Mouse (Mus musculus) embryonic facial prominence, embryonic 14.5 days (tissue): ENCODE results near the gene Snx14. TPM values are rescaled to one million over a fixed set of nuclear protein-coding genes. Genes with fewer than 3 reads are reported as not detected.

ENCODE experiments used
- ATAC-seq: fragments of 200-750 bp; cut with Nextera tagmentation; 2 replicates; pipeline ENCODE4 v1.8.0; 2017; ENCODE audit warnings: low read depth, moderate number of reproducible peaks, moderate TSS enrichment
- DNase-seq: peaks from one replicate; pipeline ENCODE4 v3.0.0-alpha.2; 2015; ENCODE audit warnings: low spot score
- H3K27ac ChIP-seq: fragments of 300-500 bp; sonication (generic); replicated peaks from 2 replicates; pipeline ENCODE4 v1.5.1; 2014; ENCODE audit warnings: low read depth, mild to moderate bottlenecking, low read length, moderate library complexity
- H3K27me3 ChIP-seq: fragments of 300-500 bp; sonication (generic); replicated peaks from 2 replicates; pipeline ENCODE4 v1.6.1; 2014; ENCODE audit warnings: low read length; ENCODE audit not compliant: control insufficient read depth, insufficient read depth
- H3K36me3 ChIP-seq: fragments of 300-500 bp; sonication (generic); 2 replicates; pipeline ENCODE4 v1.6.1; 2014; ENCODE audit warnings: low read length, mixed read lengths; ENCODE audit not compliant: control insufficient read depth, insufficient read depth
- H3K4me1 ChIP-seq: fragments of 300-500 bp; sonication (generic); 2 replicates; pipeline ENCODE4 v1.6.1; 2014; ENCODE audit warnings: antibody characterized with exemption, low read length; ENCODE audit not compliant: control insufficient read depth, insufficient read depth
- H3K4me2 ChIP-seq: fragments of 300-500 bp; sonication (generic); 2 replicates; pipeline ENCODE4 v1.6.1; 2014; ENCODE audit warnings: low read depth, mild to moderate bottlenecking, low read length, moderate library complexity, mixed read lengths
- H3K4me3 ChIP-seq: fragments of 300-500 bp; sonication (generic); 2 replicates; pipeline ENCODE4 v1.5.1; 2014; ENCODE audit warnings: low read depth, mild to moderate bottlenecking, low read length
- H3K9ac ChIP-seq: fragments of 300-500 bp; sonication (generic); 2 replicates; pipeline ENCODE4 v1.6.1; 2014; ENCODE audit warnings: low read depth, mild to moderate bottlenecking, low read length, moderate library complexity, mixed read lengths
- H3K9me3 ChIP-seq: fragments of 300-500 bp; sonication (generic); 2 replicates; pipeline ENCODE4 v1.6.1; 2016; ENCODE audit warnings: low read length; ENCODE audit not compliant: control insufficient read depth
- WGBS: fragments of 180-500 bp; shearing (Covaris S2); extraction: QIAGEN DNeasy Blood & Tissue Kit; methylation state at CpG from one replicate; pipeline ENCODE4 v1.1.7; 2014; 5-methylcytosine and 5-hydroxymethylcytosine counted together
- polyA plus RNA-seq: library from polyadenylated mRNA; unstranded; fragments of >200 nt; fragmentation: Nextera tagmentation; extraction: Ambion mirVana; gene quantifications from 2 replicates; pipeline ENCODE4 v1.2.1, GENCODE M21; 2014

Gene Snx14
- polyA plus RNA-seq, 1 experiment from 2014 or later: 25.1 TPM

DNA sequence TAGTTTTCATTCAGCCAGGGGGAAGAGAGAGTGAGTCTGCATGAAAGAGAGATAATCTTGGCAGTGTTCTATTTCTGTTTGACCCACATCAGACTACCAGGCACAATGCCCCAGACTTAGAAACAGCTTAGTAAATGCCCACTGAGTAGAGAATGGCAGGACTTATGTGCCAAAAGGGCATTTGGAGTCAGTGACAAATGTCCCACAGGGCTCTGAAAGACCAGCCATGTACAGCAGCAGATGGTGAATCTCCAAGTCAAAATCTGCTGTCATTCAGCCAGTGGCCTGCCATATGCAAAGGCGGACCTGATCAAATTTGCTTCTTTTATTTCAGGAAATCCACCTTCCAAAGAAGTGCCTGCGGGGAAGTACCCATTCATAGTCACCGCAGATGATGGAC lies 75.7 kb downstream of the Snx14 start:
- ATAC-seq (no peak), DNase-seq (no peak)
- Histone ChIP-seq H3K4me2 (no peak overlapping the region), H3K4me3 (no peak overlapping the region), H3K9ac (no peak overlapping the region), H3K4me1 (no peaks in the 10 kb centered on the region), H3K27ac (no peak overlapping the region), H3K9me3 (no peaks in the 10 kb centered on the region), H3K27me3 (no peaks in the 10 kb centered on the region), H3K36me3 (0 out of 2 replicates have a peak, but pooled peaks cover 2% of the 10 kb centered on the region)
- 84% methylated on average over 3 of the region's 3 CpGs for WGBS

DNA sequence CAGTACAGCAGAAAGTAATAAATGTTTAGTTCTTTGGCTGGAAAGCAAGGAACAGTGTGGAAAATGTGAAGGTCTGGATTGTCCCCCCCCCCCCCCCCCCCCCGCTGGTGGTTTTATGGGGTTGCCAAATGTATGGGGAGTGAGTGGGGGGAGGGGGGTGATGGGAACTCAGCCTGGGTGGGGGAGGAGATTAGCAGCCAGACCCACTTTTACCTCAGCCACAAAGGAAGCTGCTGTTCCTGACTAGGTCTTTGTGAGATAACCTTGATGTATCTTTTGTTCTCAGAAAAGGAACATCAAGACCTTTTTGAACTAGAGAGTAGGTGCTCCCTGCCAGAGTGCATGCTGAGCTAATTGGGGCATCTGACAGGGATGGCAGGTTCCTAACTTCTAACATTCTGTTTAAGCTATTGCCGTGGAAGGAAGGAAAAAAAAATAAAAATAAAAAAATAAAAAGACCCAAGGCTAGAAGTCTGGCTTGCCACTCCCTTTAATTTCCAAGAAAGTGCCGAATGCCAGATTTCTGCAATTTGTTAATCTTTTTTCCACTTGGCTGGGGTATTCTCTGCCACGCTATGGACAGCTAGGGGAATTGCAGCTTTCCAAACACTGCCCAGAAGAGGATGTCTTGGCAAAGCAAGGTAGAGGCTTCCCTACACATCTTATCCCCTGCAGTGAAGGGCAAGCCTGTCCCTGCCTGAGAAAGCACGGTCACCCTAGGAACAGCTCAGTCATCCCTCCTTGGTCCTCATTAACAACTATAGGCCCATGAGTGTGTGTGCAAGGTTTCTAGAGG lies 76.5 kb downstream of the Snx14 start:
- Histone ChIP-seq H3K4me2 (no peak overlapping the region), H3K27ac (no peak overlapping the region)

GRCm38 (mm10) chr9:88361211-88361909 lies 77.4 kb downstream of the Snx14 start:
- Histone ChIP-seq H3K36me3 (no peaks in the 10 kb centered on the region), H3K9me3 (no peaks in the 10 kb centered on the region), H3K4me1 (no peaks in the 10 kb centered on the region), H3K9ac (no peak overlapping the region), H3K27me3 (no peaks in the 10 kb centered on the region), H3K4me2 (no peak overlapping the region), H3K27ac (0 out of 2 replicates have a peak overlapping the region, but pooled peaks have one; percentile 61), H3K4me3 (no peak overlapping the region)
- DNase-seq (peak; percentile 32), ATAC-seq (no peak)
- 81% methylated on average over 14 of the region's 14 CpGs for WGBS

More for the DNA sequence above, 76.5 kb downstream of the Snx14 start:
- Histone ChIP-seq H3K4me1 (no peaks in the 10 kb centered on the region), H3K36me3 (0 out of 2 replicates have a peak, but pooled peaks cover 1% of the 10 kb centered on the region), H3K27me3 (no peaks in the 10 kb centered on the region), H3K9me3 (no peaks in the 10 kb centered on the region), H3K4me3 (no peak overlapping the region), H3K9ac (no peak overlapping the region)
- WGBS: 16% methylated on average over 5 of the region's 5 CpGs
- ATAC-seq (no peak), DNase-seq (peak; percentile 63)

DNA sequence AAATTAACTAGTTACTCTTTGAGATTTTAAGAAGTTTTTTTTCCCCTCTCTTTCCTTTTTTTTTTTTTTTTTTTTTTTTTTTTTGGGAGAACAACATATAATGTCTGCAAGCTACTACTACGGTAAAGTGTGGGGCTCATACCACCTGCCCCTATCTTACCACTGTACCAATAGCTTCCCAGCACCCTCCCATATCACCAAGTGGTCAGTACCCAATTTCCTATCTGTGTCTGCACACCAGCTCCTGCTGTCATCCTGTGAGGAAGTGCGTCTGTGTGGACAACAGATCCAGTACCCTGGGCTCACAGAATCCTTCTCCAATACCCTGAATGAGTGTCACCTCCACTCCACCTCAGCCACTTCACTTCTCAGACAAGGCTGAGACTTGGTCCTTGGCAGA lies 79.6 kb downstream of the Snx14 start:
- Histone ChIP-seq H3K27me3 (no peaks in the 10 kb centered on the region), H3K9ac (no peak overlapping the region)
- 75% methylated on average over 2 of the region's 2 CpGs for WGBS

DNA sequence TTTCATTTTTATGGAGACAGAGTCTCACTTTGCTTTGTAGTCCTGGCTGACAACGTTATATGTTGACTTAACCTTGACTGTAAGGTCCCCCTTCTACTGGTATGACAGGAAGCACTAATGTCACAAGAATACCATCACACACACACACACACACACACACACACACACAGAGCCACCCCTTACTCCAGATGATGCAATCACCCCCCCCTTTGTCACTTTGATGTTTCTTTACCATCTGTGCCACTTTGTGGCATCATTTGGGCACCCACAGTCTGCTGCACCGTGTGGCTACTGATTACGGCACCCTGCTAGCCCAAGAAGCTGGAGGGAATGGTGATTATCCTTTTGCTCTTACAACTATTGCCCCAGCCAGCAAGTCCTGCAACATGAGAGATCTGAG lies 81.6 kb downstream of the Snx14 start:
- 53% methylated on average over 3 of the region's 3 CpGs for WGBS
- H3K4me2 ChIP-seq: no peak overlapping the region
- DNase-seq (no peak), ATAC-seq (no peak)
- no peak overlapping the region for H3K4me3 ChIP-seq
- H3K4me1 ChIP-seq: peaks cover 4% of the 10 kb centered on the region; the same call in 1 of the 2 replicates
- no peaks in the 10 kb centered on the region for H3K36me3 ChIP-seq
- no peak overlapping the region for H3K9ac ChIP-seq
- no peaks in the 10 kb centered on the region for H3K9me3 ChIP-seq
- no peaks in the 10 kb centered on the region for H3K27me3 ChIP-seq
- H3K27ac ChIP-seq: no peak overlapping the region

More for the DNA sequence above, 79.6 kb downstream of the Snx14 start:
- Histone ChIP-seq H3K27ac (no peak overlapping the region), H3K36me3 (no peaks in the 10 kb centered on the region), H3K4me3 (no peak overlapping the region), H3K4me2 (no peak overlapping the region), H3K9me3 (no peaks in the 10 kb centered on the region), H3K4me1 (no peaks in the 10 kb centered on the region)
- no peak for ATAC-seq
- no peak for DNase-seq

- H3K4me1 ChIP-seq: peaks cover 15% of the 10 kb centered on the region; the same call in 1 of the 2 replicates
- ATAC-seq (no peak), DNase-seq (no peak)
- WGBS: 86% methylated on average over 7 of the region's 7 CpGs
- no peak overlapping the region for H3K9ac ChIP-seq
- H3K9me3 ChIP-seq: no peaks in the 10 kb centered on the region
- H3K27ac ChIP-seq: no peak overlapping the region
- no peaks in the 10 kb centered on the region for H3K36me3 ChIP-seq
- no peak overlapping the region for H3K4me2 ChIP-seq
- no peaks in the 10 kb centered on the region for H3K27me3 ChIP-seq
- no peak overlapping the region for H3K4me3 ChIP-seq
Observed at GRCm38 (mm10) chr9:88353459-88353858, 85.3 kb downstream of the Snx14 start.

- Histone ChIP-seq H3K4me3 (no peak overlapping the region), H3K27me3 (no peaks in the 10 kb centered on the region), H3K27ac (peak overlapping the region; percentile 52), H3K4me1 (peaks cover 15% of the 10 kb centered on the region; the same call in 1 of the 2 replicates), H3K4me2 (0 out of 2 replicates have a peak overlapping the region, but pooled peaks have one; percentile 10), H3K9me3 (no peaks in the 10 kb centered on the region), H3K36me3 (no peaks in the 10 kb centered on the region), H3K9ac (no peak overlapping the region)
- 47% methylated on average over 6 of the region's 6 CpGs for WGBS
- ATAC-seq (peak; percentile 61; the same call in 1 of the 2 replicates), DNase-seq (peak; percentile 83)
Observed at GRCm38 (mm10) chr9:88352741-88353140, 86.0 kb downstream of the Snx14 start.

GRCm38 (mm10) chr9:88351163-88351562 lies 87.6 kb downstream of the Snx14 start:
- no peak overlapping the region for H3K4me3 ChIP-seq
- no peak overlapping the region for H3K9ac ChIP-seq
- ATAC-seq (peak; percentile 46; the same call in 1 of the 2 replicates), DNase-seq (peak; percentile 48)
- no peak overlapping the region for H3K4me2 ChIP-seq
- H3K27ac ChIP-seq: no peak overlapping the region
- peaks cover 15% of the 10 kb centered on the region; the same call in 1 of the 2 replicates for H3K4me1 ChIP-seq
- H3K27me3 ChIP-seq: no peaks in the 10 kb centered on the region
- WGBS: 48% methylated on average over 3 of the region's 3 CpGs
- no peaks in the 10 kb centered on the region for H3K36me3 ChIP-seq
- no peaks in the 10 kb centered on the region for H3K9me3 ChIP-seq
